Mouse (Mus musculus): ENCODE data around the gene Iqck. TPM values are rescaled to one million over a fixed set of nuclear protein-coding genes. Genes with fewer than 3 reads are reported as not detected.
A peak's percentile ranks its signal among the peaks of the same experiment; 100 is the strongest.

Iqck gene
- polyA plus RNA-seq, 1 experiment = 41.3 TPM

- no peaks in the 10 kb centered on the region for H3K4me1 ChIP-seq (ENCODE audit: control insufficient read depth, insufficient read depth, low read length)
- H3K27ac ChIP-seq (ENCODE audit: control insufficient read depth, insufficient read depth, low read depth, low read length) = no peak overlapping the region
- H3K36me3 ChIP-seq (ENCODE audit: control insufficient read depth, insufficient read depth, low read length) = no peaks in the 10 kb centered on the region
- H3K27me3 ChIP-seq (ENCODE audit: control insufficient read depth, insufficient read depth, low read length) = no peaks in the 10 kb centered on the region
- H3K4me3 ChIP-seq (ENCODE audit: control insufficient read depth, low read depth, low read length) = no peak overlapping the region
- TF ChIP-seq CTCF (IDR thresholded peaks at IDR 0.05; ENCODE audit: control insufficient read depth, insufficient read depth, insufficient replicate concordance, low read depth, low read length) (no peak), POLR2A (IDR thresholded peaks at IDR 0.05; ENCODE audit: control insufficient read depth, low read depth, low read length) (no peak)
Observed at GRCm38 (mm10) chr7:118841796-118842195, 13.8 kb upstream of the Iqck start.

- Histone ChIP-seq H3K27me3 (ENCODE audit: control insufficient read depth, insufficient read depth, low read length) (no peaks in the 10 kb centered on the region), H3K27ac (ENCODE audit: control insufficient read depth, insufficient read depth, low read depth, low read length) (no peak overlapping the region), H3K36me3 (ENCODE audit: control insufficient read depth, insufficient read depth, low read length) (no peaks in the 10 kb centered on the region), H3K4me3 (ENCODE audit: control insufficient read depth, low read depth, low read length) (no peak overlapping the region), H3K4me1 (ENCODE audit: control insufficient read depth, insufficient read depth, low read length) (no peaks in the 10 kb centered on the region)
- TF ChIP-seq POLR2A (IDR thresholded peaks at IDR 0.05; ENCODE audit: control insufficient read depth, low read depth, low read length) (no peak), CTCF (IDR thresholded peaks at IDR 0.05; ENCODE audit: control insufficient read depth, insufficient read depth, insufficient replicate concordance, low read depth, low read length) (no peak)
Observed at GRCm38 (mm10) chr7:118842938-118843337, 12.6 kb upstream of the Iqck start.

- Histone ChIP-seq H3K36me3 (ENCODE audit: control insufficient read depth, insufficient read depth, low read length) (no peaks in the 10 kb centered on the region), H3K4me1 (ENCODE audit: control insufficient read depth, insufficient read depth, low read length) (no peaks in the 10 kb centered on the region; the same call in 1 of the 2 replicates), H3K27ac (ENCODE audit: control insufficient read depth, insufficient read depth, low read depth, low read length) (no peak overlapping the region), H3K27me3 (ENCODE audit: control insufficient read depth, insufficient read depth, low read length) (no peaks in the 10 kb centered on the region), H3K4me3 (ENCODE audit: control insufficient read depth, low read depth, low read length) (no peak overlapping the region)
- TF ChIP-seq POLR2A (IDR thresholded peaks at IDR 0.05; ENCODE audit: control insufficient read depth, low read depth, low read length) (no peak), CTCF (IDR thresholded peaks at IDR 0.05; ENCODE audit: control insufficient read depth, insufficient read depth, insufficient replicate concordance, low read depth, low read length) (no peak)
Observed at GRCm38 (mm10) chr7:118845141-118845540, 10.4 kb upstream of the Iqck start.

GRCm38 (mm10) chr7:118846329-118846728 lies 9.2 kb upstream of the Iqck start:
- TF ChIP-seq CTCF (IDR thresholded peaks at IDR 0.05; ENCODE audit: control insufficient read depth, insufficient read depth, insufficient replicate concordance, low read depth, low read length) (no peak), POLR2A (IDR thresholded peaks at IDR 0.05; ENCODE audit: control insufficient read depth, low read depth, low read length) (no peak)
- Histone ChIP-seq H3K36me3 (ENCODE audit: control insufficient read depth, insufficient read depth, low read length) (no peaks in the 10 kb centered on the region), H3K4me3 (ENCODE audit: control insufficient read depth, low read depth, low read length) (no peak overlapping the region), H3K4me1 (ENCODE audit: control insufficient read depth, insufficient read depth, low read length) (no peaks in the 10 kb centered on the region; the same call in none of the 2 replicates), H3K27ac (ENCODE audit: control insufficient read depth, insufficient read depth, low read depth, low read length) (no peak overlapping the region), H3K27me3 (ENCODE audit: control insufficient read depth, insufficient read depth, low read length) (no peaks in the 10 kb centered on the region)

- peak overlapping the region; percentile 76 for H3K27ac ChIP-seq (ENCODE audit: control insufficient read depth, insufficient read depth, low read depth, low read length)
- H3K27me3 ChIP-seq (ENCODE audit: control insufficient read depth, insufficient read depth, low read length) = no peaks in the 10 kb centered on the region
- H3K4me3 ChIP-seq (ENCODE audit: control insufficient read depth, low read depth, low read length) = no peak overlapping the region
- TF ChIP-seq POLR2A (IDR thresholded peaks at IDR 0.05; ENCODE audit: control insufficient read depth, low read depth, low read length) (no peak), CTCF (IDR thresholded peaks at IDR 0.05; ENCODE audit: control insufficient read depth, insufficient read depth, insufficient replicate concordance, low read depth, low read length) (no peak)
- H3K4me1 ChIP-seq (ENCODE audit: control insufficient read depth, insufficient read depth, low read length) = no peaks in the 10 kb centered on the region; the same call in none of the 2 replicates
- no peaks in the 10 kb centered on the region; the same call in 1 of the 2 replicates for H3K36me3 ChIP-seq (ENCODE audit: control insufficient read depth, insufficient read depth, low read length)
Observed at GRCm38 (mm10) chr7:118848796-118849195, 6.8 kb upstream of the Iqck start.

- H3K27ac ChIP-seq (ENCODE audit: control insufficient read depth, insufficient read depth, low read depth, low read length) = peak overlapping the region; percentile 76
- H3K4me3 ChIP-seq (ENCODE audit: control insufficient read depth, low read depth, low read length) = no peak overlapping the region
- no peaks in the 10 kb centered on the region; the same call in none of the 2 replicates for H3K4me1 ChIP-seq (ENCODE audit: control insufficient read depth, insufficient read depth, low read length)
- TF ChIP-seq POLR2A (IDR thresholded peaks at IDR 0.05; ENCODE audit: control insufficient read depth, low read depth, low read length) (no peak), CTCF (IDR thresholded peaks at IDR 0.05; ENCODE audit: control insufficient read depth, insufficient read depth, insufficient replicate concordance, low read depth, low read length) (no peak)
- H3K27me3 ChIP-seq (ENCODE audit: control insufficient read depth, insufficient read depth, low read length) = no peaks in the 10 kb centered on the region
- no peaks in the 10 kb centered on the region; the same call in 1 of the 2 replicates for H3K36me3 ChIP-seq (ENCODE audit: control insufficient read depth, insufficient read depth, low read length)
Observed at GRCm38 (mm10) chr7:118849543-118850250, 5.9 kb upstream of the Iqck start.

- Histone ChIP-seq H3K27ac (ENCODE audit: control insufficient read depth, insufficient read depth, low read depth, low read length) (peak overlapping the region; percentile 25; the same call in 1 of the 2 replicates), H3K27me3 (ENCODE audit: control insufficient read depth, insufficient read depth, low read length) (no peaks in the 10 kb centered on the region), H3K4me1 (ENCODE audit: control insufficient read depth, insufficient read depth, low read length) (no peaks in the 10 kb centered on the region; the same call in none of the 2 replicates), H3K4me3 (ENCODE audit: control insufficient read depth, low read depth, low read length) (no peak overlapping the region), H3K36me3 (ENCODE audit: control insufficient read depth, insufficient read depth, low read length) (no peaks in the 10 kb centered on the region; the same call in 1 of the 2 replicates)
- TF ChIP-seq CTCF (IDR thresholded peaks at IDR 0.05; ENCODE audit: control insufficient read depth, insufficient read depth, insufficient replicate concordance, low read depth, low read length) = no peak
- 0 out of 2 replicates have a peak, but pooled peaks have one; percentile 22 for TF ChIP-seq POLR2A (IDR thresholded peaks at IDR 0.05; ENCODE audit: control insufficient read depth, low read depth, low read length)
Observed at GRCm38 (mm10) chr7:118850676-118851290, 4.8 kb upstream of the Iqck start.
